Mouse (Mus musculus): ENCODE measurements around the gene Ctf1. TPM values are rescaled to one million over a fixed set of nuclear protein-coding genes. Genes with fewer than 3 reads are reported as not detected.
A peak's percentile ranks its signal among the peaks of the same experiment; 100 is the strongest.
"Not testable (repeated sequence)": the region's sequence is repeated elsewhere in the genome, so short reads cannot be mapped to it uniquely, and the experiment has no call there.

The Ctf1 gene
- polyA plus RNA-seq, 1 experiment from 2014 or later: 11.4 TPM

DNA sequence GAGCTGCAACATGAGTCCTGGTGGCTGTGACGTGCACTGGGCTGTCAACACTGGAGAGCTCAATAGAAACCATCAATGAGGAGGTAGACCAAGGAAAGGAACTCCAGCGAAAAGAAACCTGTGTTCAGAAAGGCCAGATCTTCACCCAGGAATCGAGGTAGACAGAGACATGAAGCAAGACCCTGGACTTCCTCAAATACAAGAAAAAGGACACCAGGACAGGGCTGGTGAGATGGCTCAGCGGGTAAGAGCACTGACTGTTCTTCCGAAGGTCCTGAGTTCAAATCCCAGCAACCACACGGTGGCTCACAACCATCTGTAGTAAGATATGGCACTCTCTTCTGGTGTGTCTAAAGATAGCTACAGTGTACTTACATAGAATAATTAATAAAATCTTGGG lies 5.8 kb downstream of the Ctf1 start:
- WGBS: 87% methylated on average over 6 of the region's 6 CpGs
- H3K4me1 ChIP-seq (replicated peaks; ENCODE audit: control insufficient read depth, insufficient read depth, low read length): peaks cover 12% of the 10 kb centered on the region
- H3K27me3 ChIP-seq (ENCODE audit: control insufficient read depth, insufficient read depth, low read depth, low read length): no peaks in the 10 kb centered on the region
- no peak overlapping the region for H3K4me2 ChIP-seq (ENCODE audit: low read depth, low read length)
- no peaks in the 10 kb centered on the region for H3K36me3 ChIP-seq (ENCODE audit: control insufficient read depth, insufficient read depth, low read length)
- no peak for ATAC-seq (ENCODE audit: low read depth)
- no peak overlapping the region for H3K4me3 ChIP-seq (ENCODE audit: low read length)
- no peak overlapping the region for H3K9ac ChIP-seq (ENCODE audit: low read length)
- no peaks in the 10 kb centered on the region for H3K9me3 ChIP-seq (ENCODE audit: control insufficient read depth, low read length)
- H3K27ac ChIP-seq (ENCODE audit: low read length): no peak overlapping the region

DNA sequence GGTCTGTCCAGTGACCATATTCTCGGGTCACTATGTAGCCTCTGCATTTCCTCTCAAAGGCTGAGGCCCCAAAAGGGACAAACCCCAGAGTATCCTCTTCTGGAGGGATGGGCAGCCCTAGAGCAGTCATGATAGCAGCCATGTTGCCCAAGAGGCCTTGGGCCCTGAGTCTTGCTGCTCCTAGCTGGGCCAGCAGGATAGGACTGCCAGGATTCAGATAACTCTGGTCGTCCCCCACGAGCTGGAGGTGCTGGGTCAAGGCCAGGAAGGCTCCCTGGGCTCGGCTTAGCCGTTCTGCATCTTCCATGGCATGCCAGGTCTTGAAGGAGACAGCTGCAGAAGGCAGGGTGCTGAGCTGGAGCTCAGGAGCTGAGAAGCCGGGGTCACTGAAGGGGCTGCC lies 6.7 kb downstream of the Ctf1 start:
- no peak for ATAC-seq (ENCODE audit: low read depth)
- H3K9ac ChIP-seq (ENCODE audit: low read length): no peak overlapping the region
- WGBS: 87% methylated on average over 6 of the region's 6 CpGs
- no peak overlapping the region for H3K4me2 ChIP-seq (ENCODE audit: low read depth, low read length)
- peaks cover 9% of the 10 kb centered on the region for H3K4me1 ChIP-seq (replicated peaks; ENCODE audit: control insufficient read depth, insufficient read depth, low read length)
- no peaks in the 10 kb centered on the region for H3K36me3 ChIP-seq (ENCODE audit: control insufficient read depth, insufficient read depth, low read length)
- no peaks in the 10 kb centered on the region for H3K27me3 ChIP-seq (ENCODE audit: control insufficient read depth, insufficient read depth, low read depth, low read length)
- H3K4me3 ChIP-seq (ENCODE audit: low read length): no peak overlapping the region
- no peak overlapping the region for H3K27ac ChIP-seq (ENCODE audit: low read length)
- H3K9me3 ChIP-seq (ENCODE audit: control insufficient read depth, low read length): no peaks in the 10 kb centered on the region

DNA sequence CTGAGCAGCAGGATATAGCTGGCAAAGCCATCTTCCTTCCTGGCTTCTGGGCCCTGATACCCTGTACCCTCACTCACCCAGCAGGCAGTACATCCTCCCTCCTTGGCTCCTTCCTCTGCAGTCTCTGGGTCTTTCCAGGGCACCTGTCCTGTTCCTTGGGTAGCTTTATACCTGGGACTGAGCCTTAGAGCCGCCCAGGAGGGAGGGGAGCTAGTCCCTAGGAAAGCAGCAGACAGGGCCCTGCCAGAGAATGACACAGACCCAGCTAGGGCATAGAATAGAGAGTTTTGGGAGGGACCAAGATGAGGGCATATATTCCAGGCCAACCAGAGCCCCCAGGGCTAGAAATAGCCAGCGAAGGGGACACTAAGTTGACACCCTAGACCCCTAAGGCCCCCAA lies 13.0 kb downstream of the Ctf1 start:
- H3K9me3 ChIP-seq (ENCODE audit: control insufficient read depth, low read length): no peaks in the 10 kb centered on the region
- H3K9ac ChIP-seq (ENCODE audit: low read length): no peak overlapping the region
- H3K4me1 ChIP-seq (replicated peaks; ENCODE audit: control insufficient read depth, insufficient read depth, low read length): no peaks in the 10 kb centered on the region
- no peaks in the 10 kb centered on the region for H3K27me3 ChIP-seq (ENCODE audit: control insufficient read depth, insufficient read depth, low read depth, low read length)
- H3K4me3 ChIP-seq (ENCODE audit: low read length): no peak overlapping the region
- 33% methylated on average over 2 of the region's 2 CpGs for WGBS
- H3K27ac ChIP-seq (ENCODE audit: low read length): no peak overlapping the region
- no peaks in the 10 kb centered on the region for H3K36me3 ChIP-seq (ENCODE audit: control insufficient read depth, insufficient read depth, low read length)
- ATAC-seq (ENCODE audit: low read depth): no peak
- no peak overlapping the region for H3K4me2 ChIP-seq (ENCODE audit: low read depth, low read length)

DNA sequence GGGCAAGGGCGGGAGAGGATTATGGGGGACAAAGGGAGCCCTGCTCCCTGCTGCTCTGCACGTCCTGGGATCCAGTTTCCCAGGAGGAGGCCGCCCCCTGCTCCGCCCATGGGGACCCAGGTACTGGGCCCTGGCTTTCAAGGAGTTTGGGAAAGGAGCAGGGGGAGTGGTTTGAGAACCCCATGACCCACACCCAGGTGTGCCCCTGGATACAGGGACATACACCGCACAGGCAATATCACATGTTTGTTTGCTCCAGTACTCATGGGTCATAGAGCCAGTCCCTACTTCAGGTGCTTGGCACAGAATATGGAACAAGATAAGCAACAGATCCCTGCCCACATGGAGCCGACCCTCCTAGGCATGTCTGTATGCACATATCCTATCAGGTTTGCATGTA lies 13.4 kb downstream of the Ctf1 start:
- WGBS: 55% methylated on average over 6 of the region's 6 CpGs
- no peak overlapping the region for H3K27ac ChIP-seq (ENCODE audit: low read length)
- ATAC-seq (ENCODE audit: low read depth): no peak
- no peaks in the 10 kb centered on the region for H3K4me1 ChIP-seq (replicated peaks; ENCODE audit: control insufficient read depth, insufficient read depth, low read length)
- no peak overlapping the region for H3K9ac ChIP-seq (ENCODE audit: low read length)
- no peaks in the 10 kb centered on the region for H3K36me3 ChIP-seq (ENCODE audit: control insufficient read depth, insufficient read depth, low read length)
- H3K27me3 ChIP-seq (ENCODE audit: control insufficient read depth, insufficient read depth, low read depth, low read length): no peaks in the 10 kb centered on the region
- H3K4me2 ChIP-seq (ENCODE audit: low read depth, low read length): no peak overlapping the region
- H3K9me3 ChIP-seq (ENCODE audit: control insufficient read depth, low read length): no peaks in the 10 kb centered on the region
- no peak overlapping the region for H3K4me3 ChIP-seq (ENCODE audit: low read length)

DNA sequence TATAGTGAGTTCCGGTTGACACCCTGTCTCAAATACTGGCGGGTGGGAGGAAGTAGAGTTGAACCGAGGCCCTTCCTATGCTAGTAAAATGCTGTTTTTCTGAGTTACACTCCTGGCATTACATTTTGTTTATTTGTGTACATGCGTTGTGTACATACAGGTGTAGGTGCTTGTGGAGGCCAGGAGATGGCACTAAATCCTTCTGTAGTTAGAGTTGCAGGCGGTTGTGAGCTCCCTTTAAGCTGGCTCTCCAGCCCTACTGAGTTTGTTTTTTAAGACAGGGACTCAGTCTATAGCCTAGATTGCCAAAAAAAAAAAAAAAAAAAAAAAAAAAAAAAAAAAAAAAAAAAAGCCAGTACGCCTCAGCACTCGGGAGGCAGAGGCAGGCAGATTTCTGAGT lies 15.4 kb downstream of the Ctf1 start:
- Histone ChIP-seq H3K9me3 (ENCODE audit: control insufficient read depth, low read length) (no peaks in the 10 kb centered on the region), H3K4me2 (ENCODE audit: low read depth, low read length) (no peak overlapping the region), H3K27me3 (ENCODE audit: control insufficient read depth, insufficient read depth, low read depth, low read length) (no peaks in the 10 kb centered on the region), H3K4me1 (replicated peaks; ENCODE audit: control insufficient read depth, insufficient read depth, low read length) (no peaks in the 10 kb centered on the region), H3K36me3 (ENCODE audit: control insufficient read depth, insufficient read depth, low read length) (no peaks in the 10 kb centered on the region), H3K27ac (ENCODE audit: low read length) (no peak overlapping the region), H3K4me3 (ENCODE audit: low read length) (no peak overlapping the region), H3K9ac (ENCODE audit: low read length) (no peak overlapping the region)
- 79% methylated on average over 7 of the region's 7 CpGs for WGBS
- ATAC-seq (ENCODE audit: low read depth): no peak

DNA sequence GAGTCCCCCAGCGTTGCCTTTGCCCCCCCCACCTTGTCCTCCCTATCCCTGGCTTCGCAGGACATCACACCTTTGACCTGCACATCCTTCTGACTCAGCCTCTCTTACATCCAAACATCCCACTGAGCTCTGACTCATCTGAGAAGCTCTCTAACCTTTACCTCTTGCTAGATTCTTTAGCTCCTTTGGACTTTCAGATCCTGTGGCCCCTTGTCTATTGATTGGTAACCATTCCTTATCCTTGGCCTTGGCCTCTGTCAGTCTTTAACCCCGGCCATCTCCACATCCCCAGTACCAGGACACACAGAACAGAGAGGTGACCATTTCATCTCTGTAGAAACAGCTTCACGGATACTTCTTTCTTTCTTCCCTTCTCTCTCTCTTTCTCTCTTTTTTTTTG lies 17.6 kb downstream of the Ctf1 start:
- no peak overlapping the region for H3K4me2 ChIP-seq (ENCODE audit: low read depth, low read length)
- no peaks in the 10 kb centered on the region for H3K27me3 ChIP-seq (ENCODE audit: control insufficient read depth, insufficient read depth, low read depth, low read length)
- no peaks in the 10 kb centered on the region for H3K9me3 ChIP-seq (ENCODE audit: control insufficient read depth, low read length)
- no peak overlapping the region for H3K9ac ChIP-seq (ENCODE audit: low read length)
- 53% methylated on average over 4 of the region's 4 CpGs for WGBS
- ATAC-seq (ENCODE audit: low read depth): no peak
- no peak overlapping the region for H3K4me3 ChIP-seq (ENCODE audit: low read length)
- H3K4me1 ChIP-seq (replicated peaks; ENCODE audit: control insufficient read depth, insufficient read depth, low read length): no peaks in the 10 kb centered on the region
- no peak overlapping the region for H3K27ac ChIP-seq (ENCODE audit: low read length)
- H3K36me3 ChIP-seq (ENCODE audit: control insufficient read depth, insufficient read depth, low read length): no peaks in the 10 kb centered on the region

DNA sequence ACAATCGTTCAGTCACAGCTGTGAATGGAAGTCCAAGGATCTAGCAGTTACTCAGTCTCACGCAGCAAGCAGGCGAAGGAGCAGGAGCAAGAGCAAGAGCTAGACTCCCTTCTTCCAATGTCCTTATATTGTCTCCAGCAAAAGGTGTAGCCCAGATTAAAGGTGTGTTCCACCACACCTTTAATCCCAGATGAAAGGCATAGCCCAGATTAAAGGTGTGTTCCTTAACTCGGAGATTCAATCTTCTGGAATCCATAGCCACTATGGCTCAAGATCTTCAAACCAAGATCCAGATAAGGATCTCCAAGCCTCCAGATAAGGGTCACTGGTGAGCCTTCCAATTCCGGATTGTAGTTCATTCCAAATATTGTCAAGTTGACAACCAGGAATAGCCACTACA lies 19.5 kb downstream of the Ctf1 start, which contains the start of gene Ctf2:
Ctf2 (minus strand) TSS at position 101 of the 400 bp plus-strand sequence.
- H3K36me3 ChIP-seq (ENCODE audit: control insufficient read depth, insufficient read depth, low read length); H3K27ac ChIP-seq (ENCODE audit: low read length); H3K4me2 ChIP-seq (ENCODE audit: low read depth, low read length); H3K4me1 ChIP-seq (replicated peaks; ENCODE audit: control insufficient read depth, insufficient read depth, low read length); H3K9me3 ChIP-seq (ENCODE audit: control insufficient read depth, low read length); H3K4me3 ChIP-seq (ENCODE audit: low read length); ATAC-seq (ENCODE audit: low read depth); H3K9ac ChIP-seq (ENCODE audit: low read length); H3K27me3 ChIP-seq (ENCODE audit: control insufficient read depth, insufficient read depth, low read depth, low read length): not testable (repeated sequence)
- no CpG with 5 or more reads among the region's 5 CpGs for WGBS

DNA sequence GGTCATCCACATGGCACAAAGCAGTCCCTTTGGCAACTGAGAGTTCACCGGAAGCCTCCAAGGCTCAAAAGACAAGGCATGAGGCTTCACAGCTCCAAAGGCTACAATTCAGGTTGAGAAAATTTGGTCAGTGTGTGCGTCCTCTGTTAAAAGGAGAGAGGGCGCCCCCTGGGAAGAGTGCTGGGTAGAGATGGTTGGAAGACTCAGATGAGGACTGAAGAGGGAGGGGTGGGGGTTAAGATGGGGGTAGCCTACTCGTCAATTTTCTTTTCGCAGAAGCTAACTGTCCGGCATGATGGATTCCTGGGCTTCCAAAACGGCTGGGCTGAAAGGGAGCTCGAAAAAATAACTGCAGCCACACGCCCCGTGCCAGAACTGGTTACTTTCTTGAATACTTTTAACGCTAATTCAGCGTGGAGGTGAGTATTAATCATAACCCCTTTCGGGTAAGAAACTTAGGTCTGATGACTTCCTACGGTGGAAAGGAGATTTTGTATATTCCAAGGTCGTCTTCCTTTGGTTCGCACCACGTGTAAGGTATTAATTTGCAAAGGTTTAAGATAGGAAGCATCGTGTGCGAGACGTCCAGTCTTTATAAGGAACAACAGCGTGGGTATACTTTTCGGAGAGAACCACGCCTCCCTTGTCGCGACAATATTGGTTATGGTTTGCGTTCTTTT lies 32.0 kb downstream of the Ctf1 start, which contains the start of gene Fbxl19:
Fbxl19 (plus strand) TSS at position 178 of the 680 bp plus-strand sequence.
- no peak for ATAC-seq (ENCODE audit: low read depth)
- Histone ChIP-seq H3K27me3 (ENCODE audit: control insufficient read depth, insufficient read depth, low read depth, low read length) (no peaks in the 10 kb centered on the region), H3K4me2 (ENCODE audit: low read depth, low read length) (peak within 1 kb of the TSS; percentile 72), H3K9ac (ENCODE audit: low read length) (peak within 1 kb of the TSS; percentile 69), H3K36me3 (ENCODE audit: control insufficient read depth, insufficient read depth, low read length) (peaks cover 7% of the 10 kb centered on the region), H3K4me1 (replicated peaks; ENCODE audit: control insufficient read depth, insufficient read depth, low read length) (peaks cover 17% of the 10 kb centered on the region), H3K4me3 (ENCODE audit: low read length) (peak within 1 kb of the TSS; percentile 84), H3K27ac (ENCODE audit: low read length) (peak within 1 kb of the TSS; percentile 90), H3K9me3 (ENCODE audit: control insufficient read depth, low read length) (no peaks in the 10 kb centered on the region)
- under 1% methylated on average over 26 of the region's 26 CpGs for WGBS

DNA sequence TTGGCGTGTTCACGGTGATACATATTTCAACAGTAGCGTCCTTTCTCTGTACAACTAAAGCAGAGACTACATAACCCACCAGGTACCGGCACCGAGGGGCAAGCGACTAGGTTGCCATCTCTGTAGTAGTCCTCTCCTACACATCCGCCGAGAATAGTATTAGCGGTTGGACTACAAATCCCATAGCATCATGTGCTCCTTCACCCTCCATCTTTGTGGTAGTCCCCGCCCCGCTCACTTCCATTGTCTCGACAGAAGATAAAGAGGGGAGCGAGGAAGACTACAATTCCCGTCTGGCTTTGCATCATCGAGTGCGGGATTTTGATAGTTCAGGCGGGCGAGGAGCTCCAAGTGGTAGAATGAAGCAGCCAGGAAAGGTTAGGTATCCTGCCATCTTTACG lies 32.7 kb downstream of the Ctf1 start:
- WGBS: under 1% methylated on average over 19 of the region's 19 CpGs
- ATAC-seq (ENCODE audit: low read depth): peak; percentile 85

More for the DNA sequence above, 32.7 kb downstream of the Ctf1 start:
- Histone ChIP-seq H3K27me3 (ENCODE audit: control insufficient read depth, insufficient read depth, low read depth, low read length) (no peaks in the 10 kb centered on the region), H3K4me2 (ENCODE audit: low read depth, low read length) (peak overlapping the region; percentile 72), H3K9me3 (ENCODE audit: control insufficient read depth, low read length) (no peaks in the 10 kb centered on the region), H3K4me3 (ENCODE audit: low read length) (peak overlapping the region; percentile 84), H3K27ac (ENCODE audit: low read length) (peak overlapping the region; percentile 90), H3K9ac (ENCODE audit: low read length) (peak overlapping the region; percentile 69), H3K4me1 (replicated peaks; ENCODE audit: control insufficient read depth, insufficient read depth, low read length) (peaks cover 17% of the 10 kb centered on the region), H3K36me3 (ENCODE audit: control insufficient read depth, insufficient read depth, low read length) (peaks cover 12% of the 10 kb centered on the region)
